Mouse (Mus musculus): ENCODE data around the gene Fbxo22. TPM values are rescaled to one million over a fixed set of nuclear protein-coding genes. Genes with fewer than 3 reads are reported as not detected.

Fbxo22 gene
- 87.8 and 89.2 TPM in 2 replicates for polyA plus RNA-seq (2015; fragmentation: Nextera tagmentation; extraction: Ambion mirVana)

GRCm38 (mm10) chr9:55208790-55209481, at the start of gene Fbxo22:
Fbxo22 (plus strand) TSS chr9:55208925.
- H3K9ac ChIP-seq (replicated peaks): peak within 1 kb of the TSS; percentile 88
- peak within 1 kb of the TSS; percentile 78 for H3K4me2 ChIP-seq (replicated peaks)
- H3K4me1 ChIP-seq (replicated peaks): peaks cover 30% of the 10 kb centered on the region
- WGBS: under 1% methylated on average over 65 of the region's 65 CpGs
- no peaks in the 10 kb centered on the region for H3K27me3 ChIP-seq
- H3K27ac ChIP-seq: peak within 1 kb of the TSS; percentile 90
- H3K4me3 ChIP-seq (replicated peaks): peak within 1 kb of the TSS; percentile 85
- H3K9me3 ChIP-seq: no peaks in the 10 kb centered on the region
- H3K36me3 ChIP-seq: peaks cover 11% of the 10 kb centered on the region; the same call in 1 of the 2 replicates
- peak; percentile 100 for ATAC-seq

- no peaks in the 10 kb centered on the region for H3K9me3 ChIP-seq
- H3K4me1 ChIP-seq (replicated peaks): no peaks in the 10 kb centered on the region
- no peak overlapping the region for H3K9ac ChIP-seq (replicated peaks)
- no peak overlapping the region for H3K4me3 ChIP-seq (replicated peaks)
- no peak overlapping the region for H3K27ac ChIP-seq
- no peak for ATAC-seq
- H3K4me2 ChIP-seq (replicated peaks): no peak overlapping the region
- WGBS: 81% methylated on average over 7 of the region's 7 CpGs
- H3K27me3 ChIP-seq: no peaks in the 10 kb centered on the region
- H3K36me3 ChIP-seq: peaks cover 7% of the 10 kb centered on the region; the same call in 1 of the 2 replicates
These were observed 37.9 kb upstream of the Fbxo22 start for GRCm38 (mm10) chr9:55170655-55171412.

- no peak for ATAC-seq
- Histone ChIP-seq H3K4me3 (replicated peaks) (no peak overlapping the region), H3K4me1 (replicated peaks) (no peaks in the 10 kb centered on the region), H3K27ac (no peak overlapping the region), H3K4me2 (replicated peaks) (no peak overlapping the region), H3K27me3 (no peaks in the 10 kb centered on the region), H3K36me3 (peaks cover 7% of the 10 kb centered on the region; the same call in 1 of the 2 replicates), H3K9me3 (no peaks in the 10 kb centered on the region), H3K9ac (replicated peaks) (no peak overlapping the region)
- WGBS: 97% methylated on average over 1 of the region's 1 CpGs
These were observed 36.5 kb upstream of the Fbxo22 start for GRCm38 (mm10) chr9:55172195-55172685.

- Histone ChIP-seq H3K4me1 (replicated peaks) (no peaks in the 10 kb centered on the region), H3K4me2 (replicated peaks) (no peak overlapping the region), H3K36me3 (peaks cover 7% of the 10 kb centered on the region; the same call in 1 of the 2 replicates), H3K9me3 (no peaks in the 10 kb centered on the region), H3K9ac (replicated peaks) (no peak overlapping the region), H3K27me3 (no peaks in the 10 kb centered on the region), H3K27ac (no peak overlapping the region), H3K4me3 (replicated peaks) (no peak overlapping the region)
- no peak for ATAC-seq
- 77% methylated on average over 2 of the region's 2 CpGs for WGBS
These were observed 34.5 kb upstream of the Fbxo22 start for GRCm38 (mm10) chr9:55174235-55174634.

DNA sequence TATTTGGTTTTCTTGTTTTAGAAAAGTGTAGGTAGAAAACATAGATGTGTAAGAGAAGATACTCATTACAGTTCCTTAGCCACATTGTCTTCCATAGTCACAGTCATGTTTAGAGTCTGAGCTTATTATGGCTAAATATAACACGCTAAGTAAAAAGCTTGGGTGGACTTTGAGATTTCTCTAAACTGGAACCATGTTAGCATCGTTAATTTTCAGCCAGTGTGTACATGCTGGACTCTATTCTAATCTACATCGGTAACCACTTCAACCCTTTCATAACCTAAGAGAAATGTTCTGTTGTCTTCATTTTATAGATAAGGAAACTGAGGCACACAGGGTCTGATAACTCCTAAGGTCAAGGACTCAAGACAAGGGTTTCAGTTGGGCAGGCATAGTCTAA, 12.8 kb upstream of the Fbxo22 start:
- Histone ChIP-seq H3K4me1 (replicated peaks) (no peaks in the 10 kb centered on the region), H3K9me3 (no peaks in the 10 kb centered on the region), H3K4me3 (replicated peaks) (no peak overlapping the region), H3K27me3 (no peaks in the 10 kb centered on the region), H3K4me2 (replicated peaks) (no peak overlapping the region), H3K27ac (no peak overlapping the region), H3K9ac (replicated peaks) (no peak overlapping the region), H3K36me3 (peaks cover 20% of the 10 kb centered on the region)
- ATAC-seq: no peak
- 96% methylated on average over 3 of the region's 3 CpGs for WGBS

GRCm38 (mm10) chr9:55198260-55198659, 10.5 kb upstream of the Fbxo22 start:
- Histone ChIP-seq H3K27ac (no peak overlapping the region), H3K4me1 (replicated peaks) (no peaks in the 10 kb centered on the region), H3K27me3 (no peaks in the 10 kb centered on the region), H3K9me3 (no peaks in the 10 kb centered on the region), H3K9ac (replicated peaks) (no peak overlapping the region), H3K4me2 (replicated peaks) (no peak overlapping the region), H3K36me3 (peaks cover 21% of the 10 kb centered on the region), H3K4me3 (replicated peaks) (no peak overlapping the region)
- no peak for ATAC-seq
- 96% methylated on average over 1 of the region's 1 CpGs for WGBS

DNA sequence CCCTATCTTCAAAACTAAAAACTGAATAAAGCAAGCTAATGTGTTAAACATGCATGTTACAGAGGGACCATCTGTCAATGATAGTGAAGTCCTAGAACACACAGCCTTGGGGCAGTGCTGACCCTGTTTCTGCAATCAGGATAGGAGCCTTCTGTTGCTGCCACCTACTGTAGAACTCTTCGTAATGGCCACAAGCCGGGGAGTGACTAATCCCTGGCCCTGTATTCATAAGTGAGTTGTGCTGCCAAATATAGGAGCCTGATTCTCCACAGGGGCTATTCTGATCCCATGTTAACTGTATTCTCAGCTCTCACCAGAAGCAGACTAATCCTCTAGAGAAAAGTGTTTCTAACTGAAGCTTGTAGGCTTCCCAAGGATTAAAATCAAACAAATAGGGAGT, 9.4 kb upstream of the Fbxo22 start:
- H3K9me3 ChIP-seq: no peaks in the 10 kb centered on the region
- no peaks in the 10 kb centered on the region for H3K4me1 ChIP-seq (replicated peaks)
- H3K27ac ChIP-seq: no peak overlapping the region
- peaks cover 20% of the 10 kb centered on the region for H3K36me3 ChIP-seq
- no peak overlapping the region for H3K4me3 ChIP-seq (replicated peaks)
- WGBS: 58% methylated on average over 2 of the region's 2 CpGs
- H3K4me2 ChIP-seq (replicated peaks): no peak overlapping the region
- ATAC-seq: no peak
- H3K27me3 ChIP-seq: no peaks in the 10 kb centered on the region
- no peak overlapping the region for H3K9ac ChIP-seq (replicated peaks)

GRCm38 (mm10) chr9:55208458-55208789, 301 bp upstream of the Fbxo22 start:
- Histone ChIP-seq H3K4me3 (replicated peaks) (peak overlapping the region; percentile 85), H3K9ac (replicated peaks) (peak overlapping the region; percentile 88), H3K4me1 (replicated peaks) (peaks cover 30% of the 10 kb centered on the region), H3K27me3 (no peaks in the 10 kb centered on the region), H3K4me2 (replicated peaks) (peak overlapping the region; percentile 78), H3K36me3 (peaks cover 11% of the 10 kb centered on the region; the same call in 1 of the 2 replicates), H3K9me3 (no peaks in the 10 kb centered on the region), H3K27ac (peak overlapping the region; percentile 90)
- peak; percentile 69 for ATAC-seq
- 0% methylated on average over 2 of the region's 2 CpGs for WGBS

DNA sequence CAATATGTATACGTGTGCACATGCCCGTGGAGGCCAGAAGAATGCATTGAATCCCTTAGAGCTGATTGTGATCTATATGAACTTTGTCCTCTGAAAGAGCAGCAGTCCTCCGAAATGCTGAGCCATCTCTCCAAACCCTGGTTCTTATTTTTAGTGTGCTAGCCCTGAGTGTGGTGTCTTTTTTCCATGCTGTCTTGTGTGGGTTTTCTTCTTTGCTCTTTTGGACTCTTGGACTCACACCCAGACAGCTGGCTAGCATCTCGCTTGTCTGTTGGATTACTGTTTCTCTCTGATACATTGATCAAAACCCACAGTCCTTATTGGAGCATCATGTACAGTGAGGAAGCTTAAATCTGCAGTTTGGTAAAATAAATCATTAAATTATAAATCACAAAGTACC, 2.9 kb downstream of the Fbxo22 start:
- 87% methylated on average over 4 of the region's 4 CpGs for WGBS
- Histone ChIP-seq H3K4me1 (replicated peaks) (peaks cover 30% of the 10 kb centered on the region), H3K27me3 (no peaks in the 10 kb centered on the region), H3K4me2 (replicated peaks) (no peak overlapping the region), H3K9me3 (no peaks in the 10 kb centered on the region), H3K9ac (replicated peaks) (no peak overlapping the region), H3K36me3 (peaks cover 30% of the 10 kb centered on the region), H3K4me3 (replicated peaks) (no peak overlapping the region), H3K27ac (no peak overlapping the region)
- no peak for ATAC-seq

DNA sequence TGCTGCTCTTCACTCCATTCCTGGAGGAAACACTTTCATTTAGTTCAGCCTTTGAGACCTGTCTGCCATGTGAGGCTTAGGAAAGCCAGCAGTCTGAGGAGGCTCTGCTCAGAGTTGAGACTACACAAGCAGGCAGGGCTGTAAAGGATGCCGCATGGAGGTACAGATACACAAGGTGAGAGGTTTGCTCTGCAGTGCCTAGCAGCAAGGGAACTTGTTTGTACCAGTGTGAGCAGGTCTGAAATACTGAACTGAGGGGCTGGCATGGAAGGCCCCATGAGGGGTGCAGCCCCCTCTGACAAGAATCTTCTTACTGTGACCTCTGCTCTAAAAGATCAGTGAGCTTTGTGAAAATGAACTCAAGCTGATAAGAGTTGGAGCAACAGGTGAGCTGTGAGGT, 4.7 kb downstream of the Fbxo22 start:
- Histone ChIP-seq H3K9me3 (no peaks in the 10 kb centered on the region), H3K4me3 (replicated peaks) (no peak overlapping the region), H3K36me3 (peaks cover 48% of the 10 kb centered on the region), H3K27me3 (no peaks in the 10 kb centered on the region), H3K4me2 (replicated peaks) (no peak overlapping the region), H3K4me1 (replicated peaks) (peaks cover 25% of the 10 kb centered on the region), H3K9ac (replicated peaks) (no peak overlapping the region), H3K27ac (no peak overlapping the region)
- no peak for ATAC-seq
- 92% methylated on average over 1 of the region's 1 CpGs for WGBS

GRCm38 (mm10) chr9:55215056-55215455, 6.3 kb downstream of the Fbxo22 start:
- H3K27ac ChIP-seq: no peak overlapping the region
- H3K4me3 ChIP-seq (replicated peaks): no peak overlapping the region
- no peaks in the 10 kb centered on the region for H3K9me3 ChIP-seq
- no peak for ATAC-seq
- peaks cover 16% of the 10 kb centered on the region for H3K4me1 ChIP-seq (replicated peaks)
- no peak overlapping the region for H3K9ac ChIP-seq (replicated peaks)
- H3K4me2 ChIP-seq (replicated peaks): no peak overlapping the region
- 91% methylated on average over 3 of the region's 3 CpGs for WGBS
- H3K36me3 ChIP-seq: peaks cover 64% of the 10 kb centered on the region
- no peaks in the 10 kb centered on the region for H3K27me3 ChIP-seq

DNA sequence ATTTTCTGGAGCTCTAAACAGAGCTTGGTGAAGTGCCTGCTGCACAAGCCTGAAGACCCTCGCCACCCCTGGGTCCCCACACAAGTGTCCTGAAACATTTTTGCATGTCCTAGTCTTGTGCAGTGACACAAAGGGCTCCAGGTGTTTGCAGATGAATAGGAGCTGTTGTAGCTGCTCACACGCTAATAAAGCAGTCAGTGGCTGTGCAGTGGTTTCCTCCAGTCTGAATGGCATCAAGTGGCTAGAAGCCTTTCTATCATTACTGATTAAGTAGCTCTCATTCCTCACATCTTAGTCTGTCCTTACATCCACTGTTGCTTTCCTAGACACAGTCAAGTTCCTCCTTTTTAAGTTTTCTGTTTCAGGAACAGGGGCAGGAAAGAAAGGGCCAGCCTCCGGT, 6.9 kb downstream of the Fbxo22 start:
- Histone ChIP-seq H3K4me2 (replicated peaks) (no peak overlapping the region), H3K36me3 (peaks cover 70% of the 10 kb centered on the region), H3K9ac (replicated peaks) (no peak overlapping the region), H3K4me1 (replicated peaks) (peaks cover 11% of the 10 kb centered on the region), H3K4me3 (replicated peaks) (no peak overlapping the region), H3K9me3 (no peaks in the 10 kb centered on the region), H3K27me3 (no peaks in the 10 kb centered on the region), H3K27ac (no peak overlapping the region)
- 84% methylated on average over 3 of the region's 3 CpGs for WGBS
- no peak for ATAC-seq

Data from midbrain, embryonic 13.5 days (tissue).